Mouse (Mus musculus): ENCODE measurements around the gene Efna1. TPM values are rescaled to one million over a fixed set of nuclear protein-coding genes. Genes with fewer than 3 reads are reported as not detected.

The Efna1 gene
- total RNA-seq, 2 experiments from 2014 or later, result 10.2 to 12.8 TPM

- no peak for DNase-seq
Measured at GRCm38 (mm10) chr3:89244158-89244981, 36.6 kb downstream of the Efna1 start.

- DNase-seq, result no peak
Measured at GRCm38 (mm10) chr3:89243609-89244008, 37.3 kb downstream of the Efna1 start.

GRCm38 (mm10) chr3:89242331-89242895 lies 38.5 kb downstream of the Efna1 start:
- DNase-seq, result no peak

GRCm38 (mm10) chr3:89238494-89238893 lies 42.4 kb downstream of the Efna1 start:
- DNase-seq, result no peak

- DNase-seq, result no peak
Measured at GRCm38 (mm10) chr3:89237682-89238081, 43.3 kb downstream of the Efna1 start.

- no peak for DNase-seq
Measured at GRCm38 (mm10) chr3:89236516-89236915, 44.4 kb downstream of the Efna1 start.

GRCm38 (mm10) chr3:89233562-89234110 lies 47.3 kb downstream of the Efna1 start:
- DNase-seq, result no peak

- DNase-seq, result no peak
Measured at GRCm38 (mm10) chr3:89232614-89233013, 48.3 kb downstream of the Efna1 start.

- DNase-seq, result no peak
Measured at GRCm38 (mm10) chr3:89231772-89232275, 49.1 kb downstream of the Efna1 start.

GRCm38 (mm10) chr3:89231345-89231744 lies 49.6 kb downstream of the Efna1 start:
- DNase-seq, result no peak

- no peak for DNase-seq
Measured at GRCm38 (mm10) chr3:89230561-89230960, 50.4 kb downstream of the Efna1 start.

GRCm38 (mm10) chr3:89229276-89229675 lies 51.7 kb downstream of the Efna1 start:
- DNase-seq, result no peak

GRCm38 (mm10) chr3:89228836-89229235 lies 52.1 kb downstream of the Efna1 start, which contains the start of gene Muc1:
Gene Muc1 (plus strand): TSS chr3:89229057.
- no peak for DNase-seq

GRCm38 (mm10) chr3:89228180-89228549 lies 52.8 kb downstream of the Efna1 start:
- DNase-seq, result peak; percentile 72

GRCm38 (mm10) chr3:89227307-89228179 lies 53.4 kb downstream of the Efna1 start:
- DNase-seq, result peak; percentile 55

- DNase-seq, result no peak
Measured at GRCm38 (mm10) chr3:89226900-89227299, 54.0 kb downstream of the Efna1 start, which contains the start of gene Mtx1. Gene Mtx1 (minus strand): TSS chr3:89227088.

- DNase-seq, result no peak
Measured at GRCm38 (mm10) chr3:89226361-89226760, 54.6 kb downstream of the Efna1 start.

- DNase-seq, result no peak
Measured at GRCm38 (mm10) chr3:89225918-89226317, 55.0 kb downstream of the Efna1 start.

- no peak for DNase-seq
Measured at GRCm38 (mm10) chr3:89225321-89225815, 55.6 kb downstream of the Efna1 start.

- no peak for DNase-seq
Measured at GRCm38 (mm10) chr3:89224796-89225195, 56.1 kb downstream of the Efna1 start.

Measured in gastrocnemius, postnatal 25 days (tissue).